Mouse (Mus musculus): ENCODE measurements around the gene Krtap1-3.

The Krtap1-3 gene

GRCm38 (mm10) chr11:99557976-99558745 lies 33.0 kb downstream of the Krtap1-3 start:
- no peak for DNase-seq (ENCODE audit: low read depth, low spot score)

- no peak for DNase-seq (ENCODE audit: low read depth, low spot score)
These were observed 34.4 kb downstream of the Krtap1-3 start, which contains the start of gene Krtap3-2 for GRCm38 (mm10) chr11:99556753-99557152. TSS of gene Krtap3-2 (minus strand) at chr11:99556853.

GRCm38 (mm10) chr11:99556195-99556594 lies 34.9 kb downstream of the Krtap1-3 start:
- DNase-seq (ENCODE audit: low read depth, low spot score), result no peak

- DNase-seq (ENCODE audit: low read depth, low spot score), result no peak
These were observed 40.4 kb downstream of the Krtap1-3 start, which contains the start of gene Krtap3-3 for GRCm38 (mm10) chr11:99550765-99551164. TSS of gene Krtap3-3 (minus strand) at chr11:99550865.

- no peak for DNase-seq (ENCODE audit: low read depth, low spot score)
These were observed 43.2 kb downstream of the Krtap1-3 start for GRCm38 (mm10) chr11:99547892-99548291.
